ENCODE assay signal across 22 mouse cellular contexts in genomic region chr2:45351529-45352133, GRCm38 (mm10).
DNase-seq lines count a peak whose midpoint lies in the region; ATAC-seq lines count a peak whose summit lies in the region.
"Had no signal": no experiment of that assay in that cellular context is flagged by ENCODE, and none has a peak within 500 bp of the region (broad histone marks: within the 10 kb centered on the region; RNA-seq: fewer than 3 reads in every experiment).

No protein-coding gene starts in this region.

- no peak overlapping the region for H3K27ac ChIP-seq in heart, embryonic 10.5 days
- H3K27ac ChIP-seq in liver, embryonic 15.5 days (replicated peaks) = no peak overlapping the region
- H3K27ac ChIP-seq: embryonic facial prominence, embryonic 13.5 days; gastrocnemius, adult 2 months; hindbrain, embryonic 15.5 days; kidney, postnatal 0 days; neural tube, embryonic 15.5 days had no signal

- peak; percentile 75 for DNase-seq in heart, embryonic 10.5 days (ENCODE audit: low spot score)
- no peak for DNase-seq in heart, adult 11 months
- peak; percentile 26 for DNase-seq in 416B (ENCODE audit: low read depth)
- no peak for DNase-seq in gastrocnemius, adult 8-10 months (ENCODE audit: low spot score in 2 of 2)
- no peak for DNase-seq in layer of hippocampus, adult 8-10 months (ENCODE audit: low spot score in 2 of 2)
- DNase-seq: adrenal gland, adult 2 months; cerebellum, adult 11-12 months; cerebellum, postnatal 14 days; embryo, embryonic 11 days; gastrocnemius, adult 2 months; kidney, adult 2 months; lung, adult 18-20 months; lung, postnatal 10 days; thymus, adult 18-20 months had no signal

- WGBS in heart, embryonic 10.5 days = 57% methylated on average over 1 of the region's 1 CpGs
- 14% methylated on average over 1 of the region's 1 CpGs for WGBS in liver, embryonic 15.5 days (ENCODE audit: insufficient replicate concordance)

- peak; percentile 34; the same call in 1 of the 2 replicates for ATAC-seq in erythroid progenitor cell, adult 5-6 weeks (replicated peaks; ENCODE audit: low FRiP score, poor library complexity, severe bottlenecking)
- ATAC-seq in liver, embryonic 15.5 days (ENCODE audit: insufficient read depth) = peak; percentile 87
- no peak for ATAC-seq in erythroblast, adult 5-6 weeks (replicated peaks; ENCODE audit: low FRiP score, poor library complexity, severe bottlenecking)
- ATAC-seq: forebrain, embryonic 14.5 days had no signal

- no peaks in the 10 kb centered on the region for H3K36me3 ChIP-seq in heart, embryonic 10.5 days
- no peaks in the 10 kb centered on the region for H3K36me3 ChIP-seq in liver, embryonic 15.5 days (replicated peaks)
- H3K36me3 ChIP-seq: embryonic facial prominence, embryonic 13.5 days; hindbrain, embryonic 15.5 days; neural tube, embryonic 15.5 days had no signal

- no peaks in the 10 kb centered on the region for H3K27me3 ChIP-seq in heart, embryonic 10.5 days (ENCODE audit: insufficient read depth, poor library complexity, severe bottlenecking)
- H3K27me3 ChIP-seq in liver, embryonic 15.5 days = no peaks in the 10 kb centered on the region
- H3K27me3 ChIP-seq: embryonic facial prominence, embryonic 13.5 days; hindbrain, embryonic 15.5 days; neural tube, embryonic 15.5 days had no signal

- no peaks in the 10 kb centered on the region for H3K9me3 ChIP-seq in heart, embryonic 10.5 days
- H3K9me3 ChIP-seq in liver, embryonic 15.5 days (replicated peaks) = no peaks in the 10 kb centered on the region
- H3K9me3 ChIP-seq: embryonic facial prominence, embryonic 13.5 days; hindbrain, embryonic 15.5 days; neural tube, embryonic 15.5 days had no signal

- H3K4me1 ChIP-seq in heart, embryonic 10.5 days = no peaks in the 10 kb centered on the region
- H3K4me1 ChIP-seq in liver, embryonic 15.5 days (replicated peaks) = peaks cover 20% of the 10 kb centered on the region
- H3K4me1 ChIP-seq: embryonic facial prominence, embryonic 13.5 days; hindbrain, embryonic 15.5 days; neural tube, embryonic 15.5 days had no signal

- H3K9ac ChIP-seq in liver, embryonic 15.5 days = no peak overlapping the region
- H3K9ac ChIP-seq: embryonic facial prominence, embryonic 13.5 days; hindbrain, embryonic 15.5 days; neural tube, embryonic 15.5 days had no signal

- H3K4me3 ChIP-seq in heart, embryonic 10.5 days = no peak overlapping the region
- no peak overlapping the region for H3K4me3 ChIP-seq in liver, embryonic 15.5 days (replicated peaks)
- H3K4me3 ChIP-seq: embryonic facial prominence, embryonic 13.5 days; gastrocnemius, adult 2 months; hindbrain, embryonic 15.5 days; neural tube, embryonic 15.5 days had no signal

- H3K4me2 ChIP-seq in liver, embryonic 15.5 days = no peak overlapping the region
- H3K4me2 ChIP-seq: embryonic facial prominence, embryonic 13.5 days; hindbrain, embryonic 15.5 days; neural tube, embryonic 15.5 days had no signal

Comparison
In these comparisons a context has a peak if more than half of its experiments do, and no peak if none do; other contexts are left out.
1. DNase-seq: peak in heart, embryonic 10.5 days (single experiment) and 416B (single experiment); none in heart, adult 11 months (single experiment), gastrocnemius, adult 8-10 months (0 of 2) and layer of hippocampus, adult 8-10 months (0 of 2).